Mouse (Mus musculus) stomach, postnatal 0 days (tissue): ENCODE results near the gene Prrt2.

Experiments
- CTCF ChIP-seq: IDR thresholded peaks from 2 replicates; pipeline ENCODE4 v1.5.1; 2016; ENCODE audit warnings: antibody characterized with exemption, low read depth, mild to moderate bottlenecking, moderate library complexity
- EP300 ChIP-seq: optimal IDR thresholded peaks from 2 replicates; pipeline ENCODE3; 2016; ENCODE audit warnings: antibody characterized with exemption

DNA sequence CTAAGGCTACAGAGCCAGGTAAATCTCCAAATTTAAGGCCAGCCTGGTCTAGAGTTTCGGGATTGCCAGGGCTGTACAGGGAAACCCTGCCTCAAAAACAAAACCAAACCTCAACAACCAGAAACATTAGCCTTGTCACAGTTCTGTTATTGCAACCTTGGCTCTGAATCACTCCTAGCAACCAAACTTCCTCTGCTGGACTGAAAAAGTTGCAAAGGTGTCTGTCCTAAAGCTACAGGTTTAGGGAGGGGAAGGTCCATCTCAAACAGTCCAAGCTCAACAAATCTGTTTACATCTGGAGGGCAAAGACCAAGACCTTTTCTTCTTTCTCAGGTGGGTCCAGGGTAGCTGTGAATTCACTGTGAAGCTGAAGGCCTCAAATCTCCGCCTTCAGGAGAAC, 10.0 kb downstream of the Prrt2 start:
- TF ChIP-seq CTCF (no peak), EP300 (no peak)
